Mouse (Mus musculus): Measurements from ENCODE around the gene Ppara. TPM values are rescaled to one million over a fixed set of nuclear protein-coding genes. Genes with fewer than 3 reads are reported as not detected.

Ppara gene
- polyA plus RNA-seq (2014; fragmentation: Illumina TruSeq; extraction: RNeasy Lipid Tissue Mini Kit (QIAGEN cat#74804); ENCODE audit: low read depth, low replicate concordance), result 0.64 TPM

GRCm38 (mm10) chr15:85734571-85735033 is at the start of gene Ppara:
Gene Ppara (plus strand): TSS chr15:85734983.

GRCm38 (mm10) chr15:85811535-85812277 is 76.9 kb downstream of the Ppara start, which contains the start of gene Cdpf1:
Gene Cdpf1 (minus strand): TSS chr15:85811697.

GRCm38 (mm10) chr15:85821203-85822010 is 86.6 kb downstream of the Ppara start, which contains the start of gene Pkdrej:
Gene Pkdrej (minus strand): TSS chr15:85821734.

GRCm38 (mm10) chr15:85831954-85832590 is 97.3 kb downstream of the Ppara start, which contains the start of gene Ttc38:
Gene Ttc38 (plus strand): TSS chr15:85832306.

Other genes with a start within 250 kb of the Ppara start
- gene 7530416G11Rik, start 231.8 kb upstream of the Ppara start, polyA plus RNA-seq (2014; fragmentation: Illumina TruSeq; extraction: RNeasy Lipid Tissue Mini Kit (QIAGEN cat#74804); ENCODE audit: low read depth, low replicate concordance), result not detected
- gene Wnt7b, start 152.5 kb upstream of the Ppara start, polyA plus RNA-seq (2014; fragmentation: Illumina TruSeq; extraction: RNeasy Lipid Tissue Mini Kit (QIAGEN cat#74804); ENCODE audit: low read depth, low replicate concordance), result not detected
- 3.9 TPM for gene Cdpf1, start 76.7 kb downstream of the Ppara start, polyA plus RNA-seq (2014; fragmentation: Illumina TruSeq; extraction: RNeasy Lipid Tissue Mini Kit (QIAGEN cat#74804); ENCODE audit: low read depth, low replicate concordance)
- gene Pkdrej, start 86.8 kb downstream of the Ppara start, polyA plus RNA-seq (2014; fragmentation: Illumina TruSeq; extraction: RNeasy Lipid Tissue Mini Kit (QIAGEN cat#74804); ENCODE audit: low read depth, low replicate concordance), result 17.6 TPM
- 1.4 TPM for gene Ttc38, start 97.3 kb downstream of the Ppara start, polyA plus RNA-seq (2014; fragmentation: Illumina TruSeq; extraction: RNeasy Lipid Tissue Mini Kit (QIAGEN cat#74804); ENCODE audit: low read depth, low replicate concordance)
- gene Gtse1, start 124.8 kb downstream of the Ppara start, polyA plus RNA-seq (2014; fragmentation: Illumina TruSeq; extraction: RNeasy Lipid Tissue Mini Kit (QIAGEN cat#74804); ENCODE audit: low read depth, low replicate concordance), result 0.91 TPM
- gene Trmu, start 144.3 kb downstream of the Ppara start, polyA plus RNA-seq (2014; fragmentation: Illumina TruSeq; extraction: RNeasy Lipid Tissue Mini Kit (QIAGEN cat#74804); ENCODE audit: low read depth, low replicate concordance), result 7.6 TPM